Mouse (Mus musculus): ENCODE results near the gene Dhdds. TPM values are rescaled to one million over a fixed set of nuclear protein-coding genes. Genes with fewer than 3 reads are reported as not detected.

Dhdds gene
- polyA plus RNA-seq, 1 experiment from 2014 or later = 28.3 TPM

GRCm38 (mm10) chr4:133970196-133970595, 30.5 kb downstream of the Dhdds start:
- TF ChIP-seq CTCF (IDR thresholded peaks at IDR 0.05) = no peak
- in situ Hi-C loops (cut with MboI; ENCODE audit: low pct_unique_long_range_greater_than_20kb) = no loop called here
- POLR2A ChIA-PET = no interaction called here
- ATAC-seq = no peak
- no peaks in the 10 kb centered on the region for H3K27me3 ChIP-seq
- CTCF ChIA-PET = no interaction called here
- DNase-seq (ENCODE audit: low read depth, low spot score) = no peak

GRCm38 (mm10) chr4:133969114-133969770, 31.5 kb downstream of the Dhdds start:
- POLR2A ChIA-PET = no interaction called here

GRCm38 (mm10) chr4:133968150-133968921, 32.4 kb downstream of the Dhdds start, which contains the start of gene Hmgn2:
Gene Hmgn2 (minus strand): TSS chr4:133968650.
- H3K27me3 ChIP-seq = no peaks in the 10 kb centered on the region
- ChIA-PET CTCF (no interaction called here), POLR2A (no interaction called here)
- ATAC-seq (peak; percentile 49), DNase-seq (ENCODE audit: low read depth, low spot score) (peak; percentile 17)
- TF ChIP-seq CTCF (IDR thresholded peaks at IDR 0.05) = no peak
- in situ Hi-C loops (cut with MboI; ENCODE audit: low pct_unique_long_range_greater_than_20kb) = no loop called here

More at GRCm38 (mm10) chr4:133969114-133969770, 31.5 kb downstream of the Dhdds start:
- H3K27me3 ChIP-seq = no peaks in the 10 kb centered on the region
- DNase-seq (ENCODE audit: low read depth, low spot score) = no peak
- CTCF ChIA-PET = no interaction called here
- in situ Hi-C loops (cut with MboI; ENCODE audit: low pct_unique_long_range_greater_than_20kb) = no loop called here
- ATAC-seq = no peak
- TF ChIP-seq CTCF (IDR thresholded peaks at IDR 0.05) = no peak

GRCm38 (mm10) chr4:133967866-133968149, 32.9 kb downstream of the Dhdds start:
- in situ Hi-C loops (cut with MboI; ENCODE audit: low pct_unique_long_range_greater_than_20kb) = no loop called here
- ChIA-PET POLR2A (no interaction called here), CTCF (no interaction called here)
- peak; percentile 60 for ATAC-seq
- TF ChIP-seq CTCF (IDR thresholded peaks at IDR 0.05) = no peak
- H3K27me3 ChIP-seq = no peaks in the 10 kb centered on the region
- DNase-seq (ENCODE audit: low read depth, low spot score) = peak; percentile 60

- TF ChIP-seq CTCF (IDR thresholded peaks at IDR 0.05) = no peak
- ATAC-seq (peak; percentile 75), DNase-seq (ENCODE audit: low read depth, low spot score) (peak; percentile 71)
- CTCF ChIA-PET = no interaction called here
- H3K27me3 ChIP-seq = no peaks in the 10 kb centered on the region
- in situ Hi-C loops (cut with MboI; ENCODE audit: low pct_unique_long_range_greater_than_20kb) = no loop called here
- POLR2A ChIA-PET = interaction anchor here (0.9 kb wide), 1 partner anchor 55 kb away, joined by 4 read pairs; no protein-coding TSS in a partner anchor
These were observed 33.4 kb downstream of the Dhdds start for GRCm38 (mm10) chr4:133967138-133967865.

- ChIA-PET CTCF (no interaction called here), POLR2A (interaction anchor here (0.9 kb wide), 1 partner anchor 54 kb away, joined by 4 read pairs; no protein-coding TSS in a partner anchor)
- TF ChIP-seq CTCF (IDR thresholded peaks at IDR 0.05) = no peak
- ATAC-seq = no peak
- DNase-seq (ENCODE audit: low read depth, low spot score) = no peak
- in situ Hi-C loops (cut with MboI; ENCODE audit: low pct_unique_long_range_greater_than_20kb) = no loop called here
- H3K27me3 ChIP-seq = no peaks in the 10 kb centered on the region
These were observed 34.3 kb downstream of the Dhdds start for GRCm38 (mm10) chr4:133966271-133966940.

- CTCF ChIA-PET = no interaction called here
- DNase-seq (ENCODE audit: low read depth, low spot score) (no peak), ATAC-seq (no peak)
- in situ Hi-C loops (cut with MboI; ENCODE audit: low pct_unique_long_range_greater_than_20kb) = no loop called here
- no peak for TF ChIP-seq CTCF (IDR thresholded peaks at IDR 0.05)
- POLR2A ChIA-PET = no interaction called here
- H3K27me3 ChIP-seq = no peaks in the 10 kb centered on the region
These were observed 38.2 kb downstream of the Dhdds start for GRCm38 (mm10) chr4:133962566-133962965.

- ChIA-PET CTCF (no interaction called here), POLR2A (no interaction called here)
- no peak for TF ChIP-seq CTCF (IDR thresholded peaks at IDR 0.05)
- DNase-seq (ENCODE audit: low read depth, low spot score) (no peak), ATAC-seq (no peak)
- in situ Hi-C loops (cut with MboI; ENCODE audit: low pct_unique_long_range_greater_than_20kb) = loop anchor here (5.0 kb wide), 1 partner anchor 1718 kb away; no protein-coding TSS in a partner anchor
- no peaks in the 10 kb centered on the region for H3K27me3 ChIP-seq
These were observed 41.8 kb downstream of the Dhdds start for GRCm38 (mm10) chr4:133958884-133959283.

GRCm38 (mm10) chr4:133956358-133956757, 44.4 kb downstream of the Dhdds start:
- ChIA-PET CTCF (no interaction called here), POLR2A (no interaction called here)
- no peak for DNase-seq (ENCODE audit: low read depth, low spot score)
- TF ChIP-seq CTCF (IDR thresholded peaks at IDR 0.05) = no peak
- no peak for ATAC-seq
- H3K27me3 ChIP-seq = no peaks in the 10 kb centered on the region
- in situ Hi-C loops (cut with MboI; ENCODE audit: low pct_unique_long_range_greater_than_20kb) = loop anchor here (5.0 kb wide), 1 partner anchor 1721 kb away; no protein-coding TSS in a partner anchor

- ChIA-PET POLR2A (no interaction called here), CTCF (no interaction called here)
- in situ Hi-C loops (cut with MboI; ENCODE audit: low pct_unique_long_range_greater_than_20kb) = no loop called here
- TF ChIP-seq CTCF (IDR thresholded peaks at IDR 0.05) = no peak
- no peak for DNase-seq (ENCODE audit: low read depth, low spot score)
- ATAC-seq = no peak
- no peaks in the 10 kb centered on the region for H3K27me3 ChIP-seq
These were observed 54.0 kb downstream of the Dhdds start for GRCm38 (mm10) chr4:133946736-133947135.
